Comparison of ENCODE assay signal across 25 mouse cellular contexts in genomic region chr14:95880954-95881353, GRCm38 (mm10). TPM values are rescaled to one million over a fixed set of nuclear protein-coding genes. Genes with fewer than 3 reads are reported as not detected.
"Had no signal": no experiment of that assay in that cellular context is flagged by ENCODE, and none has a peak within 500 bp of the region (broad histone marks: within the 10 kb centered on the region; RNA-seq: fewer than 3 reads in every experiment).

Gene 4921530L21Rik, plus strand, starts transcription at chr14:95881254.

- H3K4me1 ChIP-seq: neural tube, embryonic 12.5 days; neural tube, embryonic 13.5 days; stomach, embryonic 15.5 days had no signal

- H3K27me3 ChIP-seq: neural tube, embryonic 12.5 days; neural tube, embryonic 13.5 days; neural tube, embryonic 15.5 days; stomach, embryonic 15.5 days had no signal

- H3K27ac ChIP-seq: neural tube, embryonic 12.5 days; neural tube, embryonic 13.5 days; neural tube, embryonic 15.5 days; stomach, embryonic 15.5 days; stomach, postnatal 0 days had no signal

- H3K36me3 ChIP-seq: neural tube, embryonic 12.5 days; neural tube, embryonic 13.5 days; neural tube, embryonic 15.5 days; stomach, embryonic 15.5 days had no signal

- DNase-seq: retina, postnatal 1 day; right cerebral cortex, adult 18-20 months; right cerebral cortex, postnatal 14 days; right cerebral cortex, postnatal 25 days; right cerebral cortex, postnatal 4 days; spleen, adult 18-20 months; thymus, adult 18-20 months; thymus, adult 2 months; thymus, postnatal 14 days; thymus, postnatal 25 days; thymus, postnatal 36 days; thymus, postnatal 4 days had no signal

- H3K4me3 ChIP-seq: neural tube, embryonic 12.5 days; neural tube, embryonic 13.5 days; neural tube, embryonic 15.5 days; stomach, embryonic 15.5 days had no signal

RNA-seq across cellular contexts. Expression of gene 4921530L21Rik, which starts in this region (rescaled TPM):
- polyA plus RNA-seq: neural tube, embryonic 11.5 days; neural tube, embryonic 12.5 days; neural tube, embryonic 13.5 days; neural tube, embryonic 14.5 days; neural tube, embryonic 15.5 days; small intestine, adult 2 months; spleen, adult 2 months; stomach, embryonic 14.5 days; stomach, embryonic 15.5 days; stomach, embryonic 16.5 days; stomach, postnatal 0 days; thymus, adult 2 months; thymus, postnatal 0 days; urinary bladder, adult 2 months had no signal
